Mouse (Mus musculus) layer of hippocampus, adult 11-12 months (tissue): ENCODE measurements around the gene Rpia.
"Not testable (repeated sequence)": the region's sequence is repeated elsewhere in the genome, so short reads cannot be mapped to it uniquely, and the experiment has no call there.

Source experiments
- DNase-seq: peaks from one replicate; pipeline ENCODE4 v3.0.0; 2022; ENCODE audit warnings: low spot score

The Rpia gene

DNA sequence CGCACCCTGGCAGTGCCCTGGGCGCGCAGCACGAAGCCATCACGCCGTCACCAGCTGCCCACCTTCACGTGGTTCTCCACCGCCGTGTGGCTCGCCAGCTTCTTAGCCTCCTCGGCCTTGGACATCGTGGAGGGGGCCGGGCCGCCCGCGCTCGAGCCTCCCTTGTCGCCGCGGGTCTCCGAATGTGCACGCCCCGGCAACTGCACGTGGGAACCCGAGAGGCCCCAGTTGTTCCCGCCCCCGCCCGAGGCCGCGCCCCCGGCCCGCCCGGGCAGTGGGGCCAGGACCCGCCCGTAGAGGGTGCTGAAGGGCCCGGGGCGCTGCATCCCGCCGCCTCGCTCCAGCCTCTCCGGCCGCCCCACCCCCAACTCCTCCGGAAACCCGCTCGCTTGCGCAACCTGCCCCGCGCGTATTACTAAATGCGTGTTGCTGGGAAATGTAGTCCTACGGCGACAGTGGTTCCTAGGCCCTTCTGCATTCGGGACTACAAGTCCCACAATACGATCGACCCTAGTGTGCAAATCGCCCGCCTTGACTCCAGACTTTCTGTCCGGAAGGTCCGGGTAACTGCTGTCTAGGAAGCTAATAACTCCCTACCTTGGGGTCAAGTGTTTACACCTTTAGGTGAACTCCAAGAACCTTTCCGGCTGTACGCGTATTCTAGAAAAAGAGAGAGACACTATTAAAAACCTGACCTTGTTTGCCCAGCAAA is at the start of gene Rpia:
Gene Rpia (minus strand): TSS at position 409 of the 712 bp plus-strand sequence.
- DNase-seq: peak; percentile 99

DNA sequence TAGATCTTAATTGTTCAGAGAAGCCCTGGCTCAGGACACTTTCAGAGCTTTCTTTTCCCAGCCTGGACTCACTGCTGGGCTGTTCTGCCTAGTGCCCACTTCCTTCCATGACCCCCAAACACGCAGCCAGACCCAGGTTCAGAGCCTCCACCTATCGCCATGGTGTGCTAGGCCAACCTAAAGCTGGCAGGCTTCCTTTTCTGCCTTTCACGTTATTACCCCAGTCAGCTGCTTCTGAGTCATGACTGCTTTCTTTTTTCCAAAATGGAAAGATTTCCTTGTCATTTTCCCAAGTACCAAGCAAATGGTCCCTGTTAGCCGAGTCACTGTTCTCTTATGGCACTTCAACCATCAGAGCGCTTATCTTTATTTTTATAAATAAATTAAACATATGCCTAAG is 48.2 kb upstream of the Rpia start:
- DNase-seq: no peak

DNA sequence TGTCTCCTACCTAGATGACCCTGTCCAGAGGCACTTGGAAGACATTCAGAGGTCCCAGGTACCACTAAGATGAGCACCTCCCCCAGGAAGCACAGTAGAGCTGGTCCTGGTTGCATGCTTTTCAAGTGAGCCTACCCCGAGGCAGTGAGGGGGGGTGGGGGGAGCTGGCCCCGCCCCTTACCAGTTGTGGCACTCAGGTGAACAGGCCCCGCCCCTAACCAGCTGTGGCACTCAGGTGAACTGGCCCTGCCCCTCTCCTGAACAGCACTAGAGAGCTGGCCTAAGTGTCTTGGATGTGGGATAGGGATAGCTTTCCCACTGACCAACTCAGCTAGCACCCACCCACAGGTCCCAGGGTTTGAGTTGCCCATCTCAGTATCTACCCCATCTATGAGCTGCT is 46.5 kb upstream of the Rpia start:
- no peak for DNase-seq

DNA sequence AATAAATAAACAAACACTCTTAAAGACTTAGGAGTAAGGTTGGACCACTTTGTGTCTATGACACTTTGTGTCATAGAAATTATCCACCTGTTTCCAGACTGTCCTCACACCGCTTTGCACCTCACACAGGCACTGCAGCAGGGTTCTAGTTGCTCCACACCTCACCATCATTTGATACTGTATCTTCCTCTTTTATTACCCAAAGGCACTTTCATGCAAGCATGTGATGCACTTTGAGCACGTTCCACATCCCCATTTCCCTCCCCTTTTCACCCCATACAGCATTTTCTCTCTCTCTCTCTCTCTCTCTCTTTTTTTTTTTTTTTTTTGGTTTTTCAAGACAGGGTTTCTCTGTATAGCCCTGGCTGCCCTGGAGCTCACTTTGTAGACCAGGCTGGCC is 45.3 kb upstream of the Rpia start:
- DNase-seq: no peak

DNA sequence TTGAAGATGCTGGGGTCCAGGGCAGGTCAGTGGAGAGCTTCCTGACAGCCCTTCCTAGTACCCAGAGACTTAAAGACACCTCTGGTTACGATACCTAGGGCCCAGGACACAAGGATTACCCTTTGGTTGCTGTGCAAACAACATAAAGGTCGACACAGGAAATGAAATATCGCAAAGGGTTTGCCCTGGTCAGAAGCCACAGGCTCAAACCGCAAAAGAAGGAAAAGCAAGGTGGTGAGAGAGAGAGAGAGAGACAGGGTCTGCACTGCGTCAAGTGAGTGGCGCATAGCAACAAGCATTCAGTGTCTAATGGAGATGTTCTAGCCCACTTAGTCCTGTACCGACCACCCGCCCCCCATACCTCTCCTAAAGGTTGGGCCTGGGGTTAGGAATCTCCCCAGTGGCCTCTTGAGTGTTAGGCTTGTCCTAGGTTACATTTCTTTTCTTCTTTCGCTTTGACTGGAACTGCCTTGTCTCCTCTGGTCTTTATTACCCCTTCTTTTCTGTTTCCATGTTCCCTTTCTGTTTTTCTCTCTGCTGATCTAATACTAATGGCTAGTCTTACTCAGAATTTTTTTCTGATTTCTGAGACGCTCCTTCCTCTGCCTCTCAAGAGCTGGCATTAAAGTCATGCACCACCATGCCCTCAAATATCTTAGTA is 39.3 kb upstream of the Rpia start:
- DNase-seq: no peak

DNA sequence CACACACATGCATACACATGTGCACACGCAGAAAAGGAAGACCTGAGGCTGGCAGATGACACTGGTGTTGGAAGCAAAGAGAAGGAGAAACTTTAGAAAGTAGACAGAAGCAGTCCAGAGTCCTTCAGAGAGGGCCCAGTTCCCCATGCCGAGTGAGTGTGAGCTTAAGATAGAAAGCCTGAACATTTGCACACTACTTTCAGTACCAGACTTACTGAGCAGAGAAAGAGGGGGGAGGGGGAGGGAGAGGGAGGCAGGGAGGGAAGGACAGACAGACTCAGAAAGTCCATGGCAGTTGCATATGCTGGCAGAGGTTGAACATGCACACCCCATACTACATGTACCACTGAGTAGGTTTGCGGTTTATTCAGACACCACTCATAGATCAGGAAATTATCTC is 38.5 kb upstream of the Rpia start:
- no peak for DNase-seq

DNA sequence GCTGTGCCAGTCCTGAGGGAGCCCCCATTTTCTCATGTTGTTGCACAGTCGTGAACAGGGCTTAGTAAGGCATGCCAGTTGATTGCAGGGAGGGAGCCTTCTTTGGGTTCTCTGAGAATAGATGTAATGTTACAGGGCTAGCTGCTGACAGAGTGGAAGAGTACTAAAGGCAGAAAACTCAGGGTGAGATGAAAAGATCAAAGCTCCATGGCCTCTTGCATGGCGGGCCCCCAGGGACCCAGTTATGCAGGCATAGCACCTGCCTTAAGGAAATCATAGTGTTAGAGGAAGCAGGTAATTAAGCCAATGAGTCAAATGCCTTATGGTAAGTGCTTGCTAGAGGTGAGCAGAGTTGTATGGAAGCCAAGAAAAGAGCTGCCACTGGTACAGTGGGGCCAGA is 37.4 kb upstream of the Rpia start:
- no peak for DNase-seq

DNA sequence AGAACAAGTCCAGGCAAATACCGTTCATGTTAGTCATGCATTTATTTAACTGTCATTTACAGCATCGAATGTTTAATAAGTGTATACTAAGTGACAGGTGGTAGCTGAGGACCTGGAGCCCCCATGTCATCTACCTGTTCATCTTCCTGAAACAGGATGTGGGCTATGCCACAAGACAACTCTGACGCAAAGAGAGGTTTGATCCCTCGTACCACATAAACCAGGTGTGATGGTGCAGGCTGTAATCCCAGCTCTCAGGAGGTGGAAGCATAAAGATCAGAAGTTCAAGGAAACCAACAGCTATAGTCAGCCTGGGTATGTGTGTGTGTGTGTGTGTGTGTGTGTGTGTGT is 32.9 kb upstream of the Rpia start:
- no peak for DNase-seq

DNA sequence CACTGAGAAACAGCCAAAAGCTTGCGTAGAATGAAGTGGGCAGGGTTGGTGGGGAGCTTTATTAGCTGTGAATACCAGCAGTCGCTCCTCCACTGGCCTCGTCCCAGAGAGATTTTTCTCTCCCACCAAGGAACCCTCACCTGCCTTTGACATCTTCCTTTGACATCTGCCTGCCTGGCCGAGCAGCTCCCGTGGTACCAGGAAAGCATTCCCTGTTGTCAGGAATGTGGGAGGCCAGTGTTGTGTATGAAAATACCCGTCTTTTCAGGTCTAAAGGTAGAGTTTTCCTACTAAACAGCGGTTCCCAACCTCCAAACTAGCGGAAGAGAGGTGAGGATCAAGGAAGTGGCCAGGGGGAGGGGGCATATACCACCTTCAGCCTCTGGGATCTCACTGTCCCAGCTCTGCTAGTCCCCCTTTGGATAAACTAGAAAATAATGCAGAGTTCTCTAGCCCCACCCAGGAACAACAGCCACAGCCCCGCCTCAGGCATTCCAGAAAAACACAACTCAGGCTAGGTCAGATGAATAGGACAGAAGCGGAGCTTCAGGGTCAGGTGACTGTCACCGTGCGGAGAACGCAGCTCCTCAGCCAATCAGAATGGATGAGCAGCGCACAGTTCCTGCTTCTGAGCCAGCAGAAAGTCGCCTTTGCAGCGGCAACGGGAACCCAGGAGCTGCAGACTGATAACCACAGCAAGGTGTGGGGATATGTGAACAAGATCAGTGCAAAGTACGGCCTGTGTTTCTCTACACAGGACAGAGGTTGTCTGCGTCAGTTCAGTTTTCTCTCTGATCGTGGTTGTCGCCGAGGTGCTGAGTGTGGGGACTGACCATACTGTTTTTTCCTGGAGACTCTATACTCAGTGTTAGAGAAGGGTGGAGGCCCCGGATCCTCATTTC is 32.3 kb upstream of the Rpia start:
- DNase-seq: peak; percentile 74

DNA sequence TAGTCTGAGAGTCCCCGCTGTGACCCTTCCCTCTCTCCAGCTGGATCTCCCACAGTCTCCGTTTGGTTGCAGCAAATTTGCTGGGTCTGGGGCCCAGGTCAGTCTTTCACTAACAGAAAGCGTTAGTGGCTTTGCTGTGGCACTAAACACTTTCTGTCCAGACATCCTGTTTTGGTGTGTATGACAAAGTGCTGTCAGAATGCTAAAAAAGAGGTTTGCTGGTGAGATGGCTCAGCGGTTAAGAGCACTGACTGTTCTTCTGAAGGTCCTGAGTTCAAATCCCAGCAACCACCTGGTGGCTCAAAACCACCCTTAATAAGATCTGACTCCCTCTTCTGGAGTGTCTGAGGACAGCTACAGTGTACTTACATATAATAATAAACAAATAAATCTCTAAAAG is 31.2 kb upstream of the Rpia start:
- DNase-seq: not testable (repeated sequence)

DNA sequence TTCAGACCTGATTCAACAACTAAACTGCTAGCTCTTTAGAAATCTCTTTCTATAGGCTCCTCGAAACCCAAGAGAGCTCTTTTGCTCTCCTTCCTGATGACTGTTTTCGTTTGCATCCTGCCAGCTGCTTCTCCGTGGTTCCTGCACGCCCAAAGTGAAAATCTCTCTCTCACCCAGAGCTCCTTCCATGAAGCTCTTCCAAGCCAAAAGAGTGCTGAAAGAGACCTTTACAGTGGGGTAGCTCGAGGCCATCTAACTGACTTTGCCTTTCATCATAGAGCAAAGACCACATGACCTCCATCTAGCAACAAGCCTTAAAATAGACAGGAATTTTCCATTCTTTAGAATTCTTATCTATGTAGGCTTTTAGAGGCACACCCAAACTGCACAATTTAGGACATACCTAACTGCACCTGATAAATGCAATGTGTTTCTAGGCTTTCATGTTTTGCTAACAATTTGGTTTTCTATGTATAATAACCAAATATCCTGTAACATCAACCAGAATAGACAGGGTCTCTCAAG is 30.4 kb upstream of the Rpia start:
- DNase-seq: no peak

DNA sequence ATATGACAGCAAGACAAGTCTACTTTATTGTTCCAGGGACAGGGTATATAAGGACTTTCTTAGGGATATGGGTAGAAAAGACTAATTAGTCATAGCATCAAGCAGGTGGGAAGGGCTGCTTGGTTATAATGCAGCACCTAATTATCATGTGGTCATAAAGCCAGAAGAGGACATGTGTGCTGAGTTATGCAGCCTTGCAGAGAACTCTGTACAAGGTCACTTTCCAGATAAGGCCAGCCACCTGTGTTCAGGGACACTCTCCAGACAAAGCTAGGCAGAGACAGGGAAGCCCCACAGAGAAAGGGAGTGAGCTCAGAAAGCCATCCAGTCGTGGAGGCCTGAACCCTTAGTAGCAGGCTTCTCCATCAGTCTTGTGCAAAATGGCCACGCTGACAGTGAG is 29.5 kb upstream of the Rpia start:
- DNase-seq: no peak

DNA sequence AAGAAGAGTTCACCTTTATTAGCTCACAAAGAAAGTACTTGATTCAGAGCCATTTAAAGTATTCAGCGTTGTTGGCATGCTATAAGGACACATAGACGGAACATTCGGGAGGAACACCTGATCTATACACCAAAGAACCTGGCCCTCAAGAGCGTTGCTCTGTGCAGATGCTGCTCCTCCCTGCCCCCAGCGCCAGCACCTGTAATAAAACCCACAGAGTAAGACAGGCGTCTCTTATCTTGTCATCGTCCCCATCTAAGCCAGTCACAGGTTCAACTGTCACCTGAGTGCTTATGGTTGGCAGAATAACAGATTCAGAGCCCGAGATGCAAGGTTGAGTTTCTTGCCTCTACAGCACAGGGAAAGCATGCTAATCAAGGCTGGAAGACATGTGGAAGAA is 23.4 kb upstream of the Rpia start:
- no peak for DNase-seq

DNA sequence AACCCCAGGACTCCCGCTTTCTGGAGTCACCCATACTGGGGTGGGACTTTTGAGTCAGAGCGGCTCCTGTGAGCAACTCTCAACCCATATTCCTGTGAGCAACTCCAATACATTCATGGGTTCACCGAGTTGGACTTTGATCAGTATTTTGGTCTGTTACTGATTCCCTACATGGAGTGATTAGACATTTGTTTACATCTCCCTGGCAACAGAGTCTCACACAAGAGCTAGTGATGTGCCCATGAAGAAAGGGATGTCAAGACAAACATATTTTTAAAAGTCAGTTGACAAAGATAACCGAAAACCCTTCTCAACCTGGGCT is 22.6 kb upstream of the Rpia start:
- DNase-seq: no peak

DNA sequence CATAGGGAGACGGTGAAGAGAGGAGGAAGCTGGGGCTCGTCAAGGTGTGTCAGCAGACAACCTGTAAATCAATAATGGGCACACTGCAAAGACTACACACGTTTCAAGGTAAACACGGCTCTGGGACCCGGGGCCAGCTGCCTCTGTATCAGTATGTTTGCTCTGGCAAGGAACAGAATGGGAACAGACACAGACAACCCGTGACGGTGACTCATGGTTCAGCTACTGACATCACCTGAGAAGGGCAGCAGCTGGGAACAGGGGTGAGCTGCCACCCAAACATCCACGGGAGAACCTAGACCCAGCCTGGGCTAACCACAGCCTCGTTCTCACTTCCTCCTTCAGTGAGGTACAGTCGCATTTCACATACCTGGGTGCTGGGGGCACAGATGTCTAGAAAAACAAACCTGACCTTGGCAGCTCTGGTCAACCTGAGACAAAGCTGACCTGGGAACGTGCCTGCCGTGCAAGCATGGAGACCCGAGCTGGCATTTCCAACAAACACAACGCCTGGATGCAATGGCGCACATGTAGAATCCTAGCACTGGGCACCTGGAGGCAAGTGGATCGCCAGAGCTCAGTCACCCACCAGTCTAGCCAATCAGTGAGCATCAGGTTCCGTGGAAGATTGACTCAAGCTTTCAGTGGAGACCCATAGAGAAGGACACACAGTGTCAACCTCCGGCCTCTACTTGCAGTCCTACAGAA is 22.0 kb upstream of the Rpia start:
- DNase-seq: no peak

DNA sequence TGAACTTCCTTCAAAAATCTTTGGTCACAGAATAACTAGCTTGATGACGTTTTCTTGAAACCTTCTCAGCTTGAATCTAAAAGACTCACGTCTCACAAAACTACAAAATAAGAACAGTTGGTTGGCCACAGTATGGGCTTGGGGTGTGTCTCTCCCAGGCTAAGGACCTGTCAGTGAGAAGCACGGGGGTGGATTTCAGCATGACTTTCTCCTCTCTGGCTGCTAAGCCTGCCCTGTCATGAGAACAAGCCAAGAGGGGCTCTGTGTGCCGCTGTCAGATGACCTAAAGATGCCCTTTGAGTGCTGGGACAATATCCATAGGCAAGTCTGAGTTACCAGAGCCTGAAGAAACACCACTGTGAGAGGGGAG is 20.5 kb upstream of the Rpia start:
- DNase-seq: no peak

DNA sequence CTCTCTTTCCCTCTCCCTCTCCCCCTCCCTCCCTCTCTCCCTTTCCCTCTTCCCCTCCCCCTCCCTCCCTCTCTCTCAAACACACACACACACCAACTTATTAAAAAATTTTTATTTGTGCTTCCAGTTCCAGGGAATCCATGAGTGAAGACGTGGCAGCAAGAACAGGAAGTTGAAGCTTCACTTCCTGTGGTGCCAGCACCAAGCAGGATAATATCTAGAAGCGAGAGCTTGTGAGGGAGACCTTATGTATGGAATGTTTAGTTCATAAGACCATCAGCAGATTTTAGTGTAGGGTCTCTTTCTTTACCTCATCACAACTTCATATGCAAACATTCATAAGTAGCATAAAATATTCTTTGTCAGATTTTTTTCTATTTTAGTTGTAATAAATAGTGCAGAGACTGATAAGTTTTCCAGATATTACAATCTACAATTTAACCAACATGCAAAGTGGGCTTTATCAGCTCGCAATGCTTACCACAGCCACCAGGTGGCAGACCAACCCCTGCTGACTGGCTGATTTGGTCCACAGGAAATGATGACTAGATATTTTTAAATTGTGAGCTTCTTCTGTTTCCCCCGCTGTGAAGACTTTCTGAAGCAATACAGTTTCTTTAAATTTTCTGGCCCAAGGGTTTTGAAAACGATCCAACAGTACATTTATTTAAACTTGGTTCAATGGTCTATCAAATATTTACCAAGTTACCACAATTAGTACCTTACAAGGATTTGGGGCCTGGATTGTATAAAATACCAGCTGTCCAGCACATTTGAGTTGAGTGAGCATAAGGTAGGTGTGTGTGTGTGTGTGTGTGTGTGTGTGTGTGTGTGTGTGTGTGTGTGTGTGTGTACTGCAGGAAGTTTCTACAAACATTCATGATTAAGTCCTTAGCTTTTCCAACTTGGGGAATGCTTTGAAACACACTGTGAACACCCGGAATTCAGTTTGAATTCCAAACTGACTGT is 19.8 kb upstream of the Rpia start:
- peak; percentile 86 for DNase-seq

DNA sequence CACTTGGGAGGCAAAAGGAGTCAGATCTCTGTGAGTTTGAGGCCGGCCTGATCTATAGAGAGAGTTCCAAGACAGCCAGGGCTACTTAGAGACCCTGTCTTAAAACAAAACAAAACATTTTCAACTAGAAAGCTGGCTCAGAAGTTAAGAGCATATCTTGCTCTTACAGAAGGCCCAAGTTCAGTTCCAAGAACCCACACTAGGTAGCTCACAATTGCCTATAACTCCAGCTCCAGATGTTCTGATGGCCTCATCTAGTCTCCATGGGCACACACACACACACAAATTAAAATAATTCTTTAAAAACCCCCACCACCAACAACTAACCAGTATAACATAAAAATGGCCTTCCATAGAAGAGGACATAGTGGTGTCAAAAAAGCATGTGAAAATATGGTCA is 18.5 kb upstream of the Rpia start:
- DNase-seq: no peak

DNA sequence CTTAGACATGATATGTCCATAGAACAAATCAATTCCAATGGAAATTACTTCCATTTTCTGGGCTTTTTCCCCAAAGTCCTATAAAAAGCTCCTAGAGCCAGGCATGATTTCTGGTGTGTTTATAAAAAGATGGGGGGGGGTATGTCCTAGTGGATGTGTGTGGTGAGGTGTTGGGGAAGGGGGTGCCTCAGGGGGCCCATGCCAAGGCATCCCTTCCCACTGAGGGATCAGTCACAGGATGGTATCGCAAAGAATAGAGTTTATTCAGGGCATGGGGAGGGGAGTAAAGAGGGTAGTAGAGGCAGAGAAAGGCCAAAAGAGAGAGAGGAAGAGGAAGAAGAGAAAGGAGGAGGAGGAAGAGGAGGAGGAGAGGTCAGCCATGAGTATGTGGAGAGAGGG is 14.5 kb upstream of the Rpia start:
- no peak for DNase-seq

DNA sequence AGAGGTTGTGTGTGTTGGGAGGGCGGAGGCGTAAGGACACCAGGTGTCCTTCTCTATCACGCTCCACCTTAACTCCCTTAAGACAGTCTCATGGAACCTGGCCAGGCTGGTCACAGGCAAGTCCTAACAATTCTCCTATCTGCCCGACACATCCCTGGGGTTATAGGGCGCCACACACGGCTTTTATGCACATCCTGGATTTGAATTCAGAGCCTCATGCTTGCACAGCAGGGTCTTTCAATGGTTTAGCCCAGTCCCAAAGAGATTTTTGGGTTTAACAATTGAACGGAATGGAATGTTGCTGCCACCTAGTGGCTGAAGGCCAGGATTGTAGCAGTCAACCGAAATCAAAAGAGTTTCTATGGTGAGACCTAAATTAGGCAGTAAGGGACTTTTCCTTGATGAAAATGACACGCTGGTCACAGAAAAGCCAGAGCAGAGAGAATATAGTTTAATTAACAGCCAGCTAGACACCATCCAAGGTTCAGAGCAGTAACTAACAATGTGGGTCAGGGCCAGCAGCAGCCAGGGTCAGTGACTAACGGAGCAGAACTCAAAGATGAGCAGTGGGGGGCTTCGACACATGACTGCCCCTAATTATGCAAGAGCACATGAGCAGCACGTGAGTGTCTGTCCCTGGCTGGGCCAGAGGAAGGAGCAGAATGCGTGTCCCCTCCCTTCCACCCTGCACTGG is 13.9 kb upstream of the Rpia start:
- peak; percentile 66 for DNase-seq

DNA sequence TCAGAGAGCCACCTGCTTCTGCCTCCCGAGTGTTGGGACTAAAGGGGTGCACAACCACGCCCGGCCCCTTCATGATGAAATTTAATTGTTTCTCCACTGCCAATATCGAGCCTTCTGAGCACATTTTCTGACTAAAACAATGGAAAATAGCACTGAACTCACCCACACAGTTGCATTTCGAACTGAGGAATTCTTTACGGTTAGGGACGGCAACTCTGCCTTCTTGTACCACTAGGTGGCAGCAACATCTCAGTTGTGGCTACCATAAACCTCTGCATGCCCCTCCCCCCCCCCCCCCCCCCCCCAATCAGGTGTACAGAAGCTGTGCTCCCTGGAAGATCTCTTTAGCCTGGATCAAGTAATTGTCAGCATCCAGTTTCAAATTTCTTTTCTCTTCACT is 13.2 kb upstream of the Rpia start:
- DNase-seq: peak; percentile 74
